Mouse (Mus musculus) ES-E14 (cell line): ENCODE data around the gene Zfp672.

Experiments
- CHD2 ChIP-seq: IDR thresholded peaks from 2 replicates; pipeline ENCODE4 v1.6.1; 2014; ENCODE audit warnings: mild to moderate bottlenecking, low read depth, low read length, inconsistent platforms
- MAFK ChIP-seq: IDR thresholded peaks from 2 replicates; pipeline ENCODE4 v1.6.1; 2014; ENCODE audit warnings: mild to moderate bottlenecking, low read depth, low read length, inconsistent platforms; ENCODE audit not compliant: insufficient read depth
- ZC3H11A ChIP-seq: IDR thresholded peaks from 2 replicates; pipeline ENCODE4 v1.6.1; 2012; ENCODE audit warnings: low read depth, mild to moderate bottlenecking, inconsistent platforms, low read length, borderline replicate concordance
- ZNF384 ChIP-seq: IDR thresholded peaks from 2 replicates; pipeline ENCODE4 v1.6.1; 2012; ENCODE audit warnings: low read depth, low read length, inconsistent platforms

GRCm38 (mm10) chr11:58301057-58301456, 29.1 kb downstream of the Zfp672 start:
- TF ChIP-seq CHD2 = no peak
- TF ChIP-seq ZNF384 = no peak
- TF ChIP-seq ZC3H11A = no peak
- no peak for TF ChIP-seq MAFK
